Mouse (Mus musculus): ENCODE data around the gene Rps6ka2.

DNA sequence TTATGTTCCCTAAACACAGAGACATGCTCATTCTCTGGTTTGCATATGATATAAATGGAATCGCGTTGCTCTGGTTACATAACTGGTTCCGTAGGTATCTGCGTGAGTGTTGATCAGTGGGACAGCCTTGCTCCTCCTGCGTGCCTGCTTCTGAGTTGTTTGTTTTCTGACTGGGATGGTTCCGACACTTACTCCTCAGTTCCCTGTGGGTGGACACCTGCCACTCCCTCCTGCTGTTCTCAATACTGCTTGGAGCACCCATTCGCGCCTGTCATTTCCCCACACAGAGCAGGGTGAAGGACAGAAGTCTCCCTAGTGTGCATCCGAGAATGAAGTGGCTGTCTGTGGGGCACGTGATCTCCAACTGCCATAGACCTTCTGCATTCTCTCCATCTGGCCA, 20.1 kb downstream of the Rps6ka2 start:
- no peak for TF ChIP-seq FLI1 (IDR thresholded peaks at IDR 0.05; ENCODE audit: low read length)
- no peak for TF ChIP-seq GATA1 (IDR thresholded peaks at IDR 0.05; ENCODE audit: borderline replicate concordance, low read length)
